Mouse (Mus musculus) 416B (cell line): ENCODE results near the gene Adgrg4.

Experiments used
- DNase-seq: peaks from one replicate; pipeline ENCODE4 v3.0.0; 2011; ENCODE audit warnings: low read depth

Adgrg4 gene

GRCm38 (mm10) chrX:56869863-56870262 is at the start of gene Adgrg4:
Gene Adgrg4 (plus strand): TSS chrX:56870163.
- no peak for DNase-seq

- no peak for DNase-seq
Observed at GRCm38 (mm10) chrX:56821765-56822603, 48.0 kb upstream of the Adgrg4 start, which contains the start of gene Map7d3. Gene Map7d3 (minus strand): TSS chrX:56822326.

GRCm38 (mm10) chrX:56827492-56827891 is 42.5 kb upstream of the Adgrg4 start:
- DNase-seq: no peak

GRCm38 (mm10) chrX:56835842-56836241 is 34.1 kb upstream of the Adgrg4 start:
- no peak for DNase-seq

- DNase-seq: peak; percentile 19
Observed at GRCm38 (mm10) chrX:56839369-56839768, 30.6 kb upstream of the Adgrg4 start.

- DNase-seq: peak; percentile 24
Observed at GRCm38 (mm10) chrX:56841255-56841654, 28.7 kb upstream of the Adgrg4 start.

GRCm38 (mm10) chrX:57012891-57013290 is 142.9 kb downstream of the Adgrg4 start:
- DNase-seq: no peak

- DNase-seq: no peak
Observed at GRCm38 (mm10) chrX:57042774-57043173, 172.8 kb downstream of the Adgrg4 start, which contains the start of gene Brs3. Gene Brs3 (plus strand): TSS chrX:57043074.

GRCm38 (mm10) chrX:57043869-57044268 is 173.9 kb downstream of the Adgrg4 start:
- DNase-seq: no peak
